Mouse (Mus musculus): Measurements from ENCODE around the gene Gm45337.

DNA sequence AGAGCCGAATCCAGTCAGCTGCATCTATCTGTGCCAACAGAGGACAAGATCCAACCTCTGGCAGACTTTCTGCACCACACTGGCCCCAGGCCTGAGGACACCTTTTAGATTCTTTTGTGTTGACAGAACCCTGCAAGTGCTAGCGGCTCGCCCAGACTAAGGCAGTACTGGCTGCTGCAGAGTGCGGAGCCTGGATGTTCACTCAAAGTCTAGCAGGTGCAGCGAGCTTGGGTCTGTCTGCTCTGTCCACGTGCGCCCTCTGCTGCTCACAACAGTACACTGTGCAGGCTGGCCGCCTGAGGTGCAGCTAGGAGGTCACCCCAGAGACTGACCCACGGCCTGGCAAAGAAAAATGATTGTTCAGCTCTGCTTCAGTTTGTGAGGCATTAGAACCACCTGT, 46.6 kb downstream of the Gm45337 start:
- TF ChIP-seq CTCF (IDR thresholded peaks at IDR 0.05; ENCODE audit: extremely low read depth, insufficient read length, insufficient replicate concordance, low read depth, low read length) = peak; percentile 91
- TF ChIP-seq POLR2A (IDR thresholded peaks at IDR 0.05; ENCODE audit: low read depth, low read length) = no peak
